Mouse (Mus musculus): ENCODE results near the gene Znhit1.

Gene Znhit1

DNA sequence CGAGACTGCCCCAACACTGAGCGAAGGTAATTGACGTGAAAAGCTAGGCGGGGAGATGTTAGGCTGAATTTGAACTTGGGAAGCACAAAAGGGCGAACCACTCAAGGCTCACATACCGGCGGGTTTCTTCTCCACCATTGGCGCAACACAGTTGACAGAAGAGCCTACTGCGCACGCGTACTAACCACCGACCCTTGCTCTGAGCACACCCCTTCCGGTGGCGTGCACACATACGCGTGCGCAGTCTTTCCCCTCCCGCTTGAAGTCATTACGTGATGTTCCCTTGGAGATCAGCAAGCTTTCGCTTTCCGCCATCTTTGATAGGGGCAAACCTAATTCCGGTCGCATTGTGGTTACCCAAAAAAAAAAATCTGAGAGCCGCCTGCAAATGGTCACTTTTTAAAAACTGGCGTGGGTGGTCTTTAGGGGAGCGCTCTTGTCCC is 1.1 kb downstream of the Znhit1 start, which contains the start of gene Plod3:
TSS of gene Plod3 (plus strand) at position 325 of the 443 bp plus-strand sequence.
- DNase-seq (ENCODE audit: low spot score), result peak; percentile 98

DNA sequence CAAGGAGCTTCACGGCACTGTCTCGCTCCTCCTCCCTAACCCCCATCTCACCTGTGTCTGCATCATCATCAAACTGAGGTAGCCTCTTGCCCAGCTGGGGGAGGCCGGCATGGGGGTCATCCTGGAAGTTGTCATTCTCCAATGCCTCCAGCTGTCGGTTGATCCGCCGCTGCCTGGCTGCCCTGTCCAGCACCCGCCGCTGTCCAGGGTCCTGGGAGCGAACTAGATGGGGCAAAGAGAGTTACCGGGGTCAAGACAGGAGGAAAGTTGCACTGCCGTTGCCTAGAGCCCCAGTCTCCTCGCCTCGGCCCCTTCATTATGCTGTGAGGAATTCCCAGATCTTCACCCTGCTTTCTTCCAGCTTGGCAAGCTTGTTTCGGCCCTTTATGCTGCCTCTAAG is 3.0 kb downstream of the Znhit1 start:
- no peak for DNase-seq (ENCODE audit: low spot score)

DNA sequence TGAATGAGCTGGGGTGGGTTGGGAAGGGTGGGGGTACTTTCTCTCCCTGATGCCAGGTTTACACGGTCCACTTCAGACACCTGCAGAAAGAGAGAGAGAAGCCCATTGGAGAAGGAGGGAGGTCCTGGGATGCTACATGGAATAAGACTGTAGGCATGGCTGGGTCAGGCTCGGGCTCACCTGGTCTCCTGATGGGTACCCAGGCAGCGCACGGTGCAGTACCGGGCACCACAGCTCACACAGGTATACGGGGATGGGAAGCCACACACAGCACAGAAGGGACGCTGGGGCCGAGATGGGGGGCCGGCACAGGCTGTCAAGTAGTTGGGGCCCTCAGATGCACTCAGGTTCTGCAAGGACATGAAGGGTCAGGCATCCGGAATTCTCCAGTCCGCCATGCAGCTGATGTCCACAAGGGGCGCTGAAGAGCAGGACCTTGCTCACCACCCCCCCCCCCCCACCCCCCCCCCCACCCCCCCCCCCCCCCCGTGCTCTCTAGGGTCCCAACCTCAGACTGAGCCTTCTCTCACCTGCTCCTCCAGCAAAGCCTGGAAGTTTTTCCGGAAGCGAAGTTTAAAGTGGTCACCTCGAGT is 5.4 kb downstream of the Znhit1 start:
- DNase-seq (ENCODE audit: low spot score), result no peak

GRCm38 (mm10) chr5:136980974-136981373 is 6.8 kb downstream of the Znhit1 start:
- no peak for DNase-seq (ENCODE audit: low spot score)

- no peak for DNase-seq (ENCODE audit: low spot score)
Measured at GRCm38 (mm10) chr5:136979762-136980161, 8.1 kb downstream of the Znhit1 start.

GRCm38 (mm10) chr5:136977769-136978168 is 10.1 kb downstream of the Znhit1 start:
- DNase-seq (ENCODE audit: low spot score), result peak; percentile 45

- no peak for DNase-seq (ENCODE audit: low spot score)
Measured at GRCm38 (mm10) chr5:136973670-136974069, 14.2 kb downstream of the Znhit1 start.

DNA sequence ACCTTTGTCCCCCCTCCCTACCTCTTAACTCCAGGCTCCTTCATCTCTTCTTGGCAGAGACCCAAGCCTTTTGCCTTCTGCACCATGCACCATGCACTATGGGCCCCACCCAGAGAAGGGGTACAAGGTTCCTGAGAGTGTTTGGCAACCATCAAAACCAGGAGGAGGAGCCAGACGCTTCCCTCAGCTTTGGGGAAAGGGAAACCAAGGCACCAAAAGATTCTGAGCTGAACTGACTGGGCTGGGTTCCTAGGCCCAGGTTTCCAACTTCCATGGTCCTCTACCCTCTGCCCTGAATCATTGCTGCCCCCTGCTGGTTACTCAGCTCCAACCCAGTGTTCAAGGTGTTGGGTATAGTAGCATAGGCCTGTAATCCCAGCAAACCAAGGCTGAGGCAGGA is 17.1 kb downstream of the Znhit1 start:
- peak; percentile 86 for DNase-seq (ENCODE audit: low spot score)

DNA sequence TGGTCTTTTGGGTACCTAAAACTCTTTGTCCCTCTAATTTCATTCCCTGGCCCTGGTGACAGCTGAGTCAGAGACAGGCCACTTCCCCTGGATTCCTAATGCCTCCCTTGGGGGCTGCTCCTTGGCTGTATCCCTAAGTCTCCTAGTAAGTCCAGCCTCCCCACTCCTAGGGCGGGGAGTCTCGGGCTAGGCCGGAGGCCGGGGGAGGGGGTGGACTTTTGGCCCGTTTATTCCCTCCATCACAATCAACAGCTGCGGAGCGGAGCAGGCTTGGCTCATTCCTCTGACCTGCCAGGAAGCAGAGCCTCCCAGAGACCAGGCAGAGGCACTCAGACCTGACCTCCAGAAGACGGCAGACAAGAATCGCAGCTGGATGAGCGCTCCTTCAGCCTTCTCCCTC is 20.2 kb downstream of the Znhit1 start:
- DNase-seq (ENCODE audit: low spot score), result peak; percentile 33

DNA sequence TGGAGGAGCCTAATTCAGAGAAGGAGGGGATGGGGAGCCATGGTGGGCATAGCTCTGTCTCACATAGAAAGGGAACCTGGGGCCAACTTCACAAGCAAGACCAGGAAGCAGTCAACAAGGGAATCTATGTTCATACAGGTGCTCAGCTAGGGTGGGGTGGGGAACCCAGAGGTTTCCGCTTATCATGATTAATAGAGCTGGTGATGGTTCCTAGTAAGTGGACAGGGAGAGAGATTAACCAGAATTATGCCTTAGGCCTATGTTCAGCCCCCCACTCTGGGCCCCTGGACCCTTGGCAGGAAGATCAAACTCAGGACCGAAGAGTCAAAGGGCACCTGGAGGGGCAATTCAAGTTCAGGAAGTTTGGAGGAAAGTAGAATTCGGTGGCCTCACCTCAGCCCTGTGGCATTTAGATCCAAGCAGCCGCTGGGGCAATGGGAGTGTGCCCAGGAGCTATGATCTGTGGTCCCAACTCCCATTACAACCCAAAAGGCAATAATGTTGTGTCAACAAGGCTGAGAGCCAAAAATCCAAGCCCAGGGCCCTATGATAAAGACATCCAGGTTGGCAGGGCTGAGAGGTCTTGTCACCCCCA is 20.9 kb downstream of the Znhit1 start:
- DNase-seq (ENCODE audit: low spot score), result no peak

DNA sequence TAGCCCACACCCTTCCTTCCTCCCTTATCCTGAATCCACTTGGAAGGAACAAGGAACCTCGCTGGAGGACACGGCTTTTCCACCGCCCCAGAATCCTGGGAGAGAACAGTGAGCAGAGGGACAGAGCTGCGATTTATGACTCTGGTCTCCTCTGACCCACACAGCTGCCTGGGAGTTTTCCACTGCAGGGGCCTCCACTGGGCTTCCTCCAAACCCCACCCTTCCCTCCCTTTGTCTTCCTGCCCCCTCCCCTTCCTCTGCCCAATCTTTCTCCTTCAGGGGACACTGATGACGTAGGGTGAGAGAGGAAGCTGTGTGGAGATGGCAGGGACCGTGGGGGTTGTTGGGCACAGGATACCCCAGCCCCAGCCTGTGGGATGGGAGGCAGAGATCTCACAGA is 21.5 kb downstream of the Znhit1 start, which contains the start of gene Cldn15:
TSS of gene Cldn15 (plus strand) at position 286 of the 400 bp plus-strand sequence.
- DNase-seq (ENCODE audit: low spot score), result peak; percentile 63

- DNase-seq (ENCODE audit: low spot score), result no peak
Measured at GRCm38 (mm10) chr5:136965686-136966085, 22.1 kb downstream of the Znhit1 start.

GRCm38 (mm10) chr5:136965210-136965609 is 22.6 kb downstream of the Znhit1 start:
- no peak for DNase-seq (ENCODE audit: low spot score)

DNA sequence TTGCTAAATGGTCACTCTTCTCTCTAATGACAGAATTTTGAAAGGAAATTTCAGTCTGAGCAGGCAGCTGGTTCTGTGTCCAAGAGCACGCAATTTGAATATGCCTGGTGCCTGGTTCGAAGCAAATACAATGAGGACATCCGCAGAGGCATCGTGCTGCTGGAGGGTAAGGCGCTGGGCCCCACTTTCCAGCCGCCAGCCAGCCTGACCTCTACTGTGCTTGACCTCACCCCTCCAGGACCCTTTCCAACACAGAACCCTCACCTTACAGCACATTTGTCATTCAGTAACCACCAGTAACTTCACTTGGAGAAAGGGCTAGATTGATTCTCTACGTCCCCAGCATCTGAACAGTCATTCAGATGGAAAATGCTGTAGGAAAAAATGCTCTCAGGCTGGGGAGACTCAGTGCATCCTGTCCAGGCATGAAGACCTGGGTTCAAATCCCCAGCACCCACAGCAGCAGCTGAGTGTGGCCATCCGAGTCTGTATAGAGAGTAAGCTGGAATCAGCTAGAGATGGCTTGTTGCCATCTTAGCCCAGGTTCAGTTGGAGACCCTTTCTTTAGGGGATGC is 24.8 kb downstream of the Znhit1 start:
- no peak for DNase-seq (ENCODE audit: low spot score)

- DNase-seq (ENCODE audit: low spot score), result peak; percentile 89
Measured at GRCm38 (mm10) chr5:136962501-136962900, 25.3 kb downstream of the Znhit1 start.

- peak; percentile 93 for DNase-seq (ENCODE audit: low spot score)
Measured at GRCm38 (mm10) chr5:136961983-136962461, 25.8 kb downstream of the Znhit1 start.

GRCm38 (mm10) chr5:136961334-136961982 is 26.4 kb downstream of the Znhit1 start:
- DNase-seq (ENCODE audit: low spot score), result no peak

- DNase-seq (ENCODE audit: low spot score), result no peak
Measured at GRCm38 (mm10) chr5:136960053-136960452, 27.8 kb downstream of the Znhit1 start.

GRCm38 (mm10) chr5:136958991-136959605 is 28.7 kb downstream of the Znhit1 start:
- peak; percentile 52 for DNase-seq (ENCODE audit: low spot score)

DNA sequence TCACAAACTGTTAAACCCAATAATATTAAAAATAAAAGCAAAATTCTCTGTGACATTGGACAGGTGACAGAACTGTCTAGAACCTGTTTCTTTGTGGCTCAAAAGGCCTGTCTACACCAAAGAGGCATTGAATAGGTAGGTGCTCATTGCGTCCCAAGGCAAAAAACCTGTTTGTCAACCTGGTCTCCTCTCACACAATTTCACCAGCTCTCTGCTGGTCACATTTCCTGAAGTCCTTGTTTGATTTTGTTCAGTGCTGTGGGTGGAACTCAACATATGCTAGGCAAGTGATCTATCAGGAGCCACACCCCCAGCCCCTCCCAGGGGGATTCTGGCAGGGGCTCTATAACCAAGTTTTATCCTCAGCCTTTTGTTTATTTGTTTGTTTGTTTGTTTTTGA is 30.6 kb downstream of the Znhit1 start:
- peak; percentile 31 for DNase-seq (ENCODE audit: low spot score)

- no peak for DNase-seq (ENCODE audit: low spot score)
Measured at GRCm38 (mm10) chr5:136955622-136956021, 32.2 kb downstream of the Znhit1 start.

DNA sequence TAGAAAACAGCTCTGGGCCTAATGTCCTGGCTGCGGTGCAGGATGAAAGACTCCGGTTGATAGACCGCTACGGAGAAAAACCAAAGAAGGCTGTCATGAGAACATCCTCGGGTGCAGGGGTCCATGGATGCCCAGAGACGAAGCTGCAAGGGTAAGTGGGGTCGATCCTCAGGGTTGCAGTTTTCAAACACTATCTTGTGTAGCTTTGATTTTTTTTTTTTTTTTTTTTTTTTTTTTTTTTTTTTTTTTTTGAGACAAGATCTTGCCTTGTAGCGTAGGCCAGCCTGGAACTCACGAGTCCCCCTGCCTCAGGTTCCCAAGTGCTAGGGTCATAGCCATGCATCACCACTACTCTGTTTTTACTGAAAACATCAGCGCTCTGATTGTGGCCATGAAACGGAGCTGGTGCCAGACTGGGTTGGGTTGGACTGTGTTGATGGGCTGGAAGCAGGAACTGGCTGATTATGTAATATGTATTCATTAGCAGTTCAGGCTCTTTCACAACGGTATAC is 34.3 kb downstream of the Znhit1 start:
- DNase-seq (ENCODE audit: low spot score), result peak; percentile 72
